Mouse (Mus musculus): ENCODE data around the gene Dicer1.

DNA sequence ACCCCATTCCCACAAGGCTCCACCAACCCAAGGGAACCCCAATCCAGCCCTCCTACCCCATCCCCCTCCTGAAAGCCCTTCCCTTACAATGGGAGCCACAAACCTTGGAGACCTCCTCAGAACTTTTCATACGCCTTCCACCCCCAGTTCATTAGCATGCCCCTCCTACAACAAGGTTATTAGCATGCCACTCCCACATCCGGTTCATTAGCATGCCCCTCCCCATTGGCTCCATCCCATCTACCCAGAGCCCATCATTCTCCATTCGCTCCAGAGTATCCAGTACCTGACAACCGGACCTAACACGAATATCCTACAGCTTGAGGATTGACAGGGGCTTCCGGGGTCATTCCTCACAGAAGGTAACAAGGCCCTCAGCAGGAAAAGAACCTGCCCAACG lies 83.9 kb downstream of the Dicer1 start:
- TF ChIP-seq CTCF (IDR thresholded peaks at IDR 0.05; ENCODE audit: borderline replicate concordance, extremely low read depth, insufficient read depth, insufficient read length) (no peak), POLR2A (IDR thresholded peaks at IDR 0.05; ENCODE audit: borderline replicate concordance, extremely low read depth, insufficient read depth, insufficient read length, poor library complexity, severe bottlenecking) (no peak)
